Mouse (Mus musculus) intestine, embryonic 16.5 days (tissue): ENCODE results near the gene Pou6f1. TPM values are rescaled to one million over a fixed set of nuclear protein-coding genes. Genes with fewer than 3 reads are reported as not detected.
"Not testable (repeated sequence)": the region's sequence is repeated elsewhere in the genome, so short reads cannot be mapped to it uniquely, and the experiment has no call there.

Experiments
- ATAC-seq: fragments of 200-750 bp; cut with Nextera tagmentation; 2 replicates; pipeline ENCODE4 v1.8.0; 2017; ENCODE audit warnings: moderate TSS enrichment, moderate library complexity
- H3K27ac ChIP-seq: fragments of 300-500 bp; sonication (generic); 2 replicates; pipeline ENCODE4 v1.5.1; 2014; ENCODE audit warnings: mild to moderate bottlenecking, low read length
- H3K27me3 ChIP-seq: fragments of 300-500 bp; sonication (generic); replicated peaks from 2 replicates; pipeline ENCODE4 v1.6.1; 2014; ENCODE audit warnings: low read length, control low read depth, mixed read lengths; ENCODE audit not compliant: control insufficient read depth, insufficient read depth
- H3K36me3 ChIP-seq: fragments of 300-500 bp; sonication (generic); 2 replicates; pipeline ENCODE4 v1.6.1; 2014; ENCODE audit warnings: low read length, control low read depth; ENCODE audit not compliant: control insufficient read depth, insufficient read depth
- H3K4me1 ChIP-seq: fragments of 300-500 bp; sonication (generic); 2 replicates; pipeline ENCODE4 v1.6.1; 2014; ENCODE audit warnings: low read length, control low read depth, mixed read lengths; ENCODE audit not compliant: control insufficient read depth, insufficient read depth
- H3K4me2 ChIP-seq: fragments of 300-500 bp; sonication (generic); 2 replicates; pipeline ENCODE4 v1.6.1; 2014; ENCODE audit warnings: low read depth, low read length, control low read depth
- H3K4me3 ChIP-seq: fragments of 300-500 bp; sonication (generic); 2 replicates; pipeline ENCODE4 v1.5.1; 2014; ENCODE audit warnings: mild to moderate bottlenecking, low read length
- H3K9ac ChIP-seq: fragments of 300-500 bp; sonication (generic); 2 replicates; pipeline ENCODE4 v1.6.1; 2014; ENCODE audit warnings: low read depth, low read length
- H3K9me3 ChIP-seq: fragments of 300-500 bp; sonication (generic); 2 replicates; pipeline ENCODE4 v1.6.1; 2016; ENCODE audit warnings: low read length, control low read depth; ENCODE audit not compliant: control insufficient read depth
- WGBS: fragments of 180-500 bp; shearing (Covaris S2); extraction: QIAGEN DNeasy Blood & Tissue Kit; methylation state at CpG from one replicate; pipeline ENCODE4 v1.1.7; 2014; 5-methylcytosine and 5-hydroxymethylcytosine counted together
- polyA plus RNA-seq: library from polyadenylated mRNA; unstranded; fragments of >200 nt; fragmentation: Nextera tagmentation; extraction: Ambion mirVana; gene quantifications from 2 replicates; pipeline ENCODE4 v1.2.1, GENCODE M21; 2015

Gene Pou6f1
- polyA plus RNA-seq, 1 experiment from 2014 or later, result 3.2 TPM

DNA sequence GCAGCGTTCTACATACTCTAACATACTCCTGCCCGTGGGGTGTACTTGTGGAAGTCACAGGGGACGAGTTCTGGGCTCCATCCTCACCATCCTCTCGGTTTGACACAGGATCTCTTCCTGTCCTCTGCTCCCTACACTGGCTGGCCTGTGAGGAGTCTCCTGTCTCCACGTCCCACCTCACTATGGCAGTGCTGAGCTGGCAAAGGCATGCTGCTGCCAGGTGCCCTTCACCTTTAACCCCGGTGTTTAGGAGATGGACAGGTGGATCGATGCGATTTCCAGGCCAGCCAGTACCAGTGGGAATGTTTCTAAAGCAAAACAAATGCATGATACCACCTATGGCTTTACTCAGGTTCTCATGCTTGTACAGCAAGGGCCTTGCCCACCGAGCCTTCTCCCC, 24.0 kb upstream of the Pou6f1 start:
- 88% methylated on average over 9 of the region's 9 CpGs for WGBS
- Histone ChIP-seq H3K27me3 (no peaks in the 10 kb centered on the region), H3K27ac (no peak overlapping the region), H3K36me3 (peaks cover 12% of the 10 kb centered on the region), H3K4me2 (no peak overlapping the region), H3K4me3 (no peak overlapping the region), H3K9ac (no peak overlapping the region), H3K9me3 (no peaks in the 10 kb centered on the region), H3K4me1 (peaks cover 11% of the 10 kb centered on the region)
- ATAC-seq, result no peak

DNA sequence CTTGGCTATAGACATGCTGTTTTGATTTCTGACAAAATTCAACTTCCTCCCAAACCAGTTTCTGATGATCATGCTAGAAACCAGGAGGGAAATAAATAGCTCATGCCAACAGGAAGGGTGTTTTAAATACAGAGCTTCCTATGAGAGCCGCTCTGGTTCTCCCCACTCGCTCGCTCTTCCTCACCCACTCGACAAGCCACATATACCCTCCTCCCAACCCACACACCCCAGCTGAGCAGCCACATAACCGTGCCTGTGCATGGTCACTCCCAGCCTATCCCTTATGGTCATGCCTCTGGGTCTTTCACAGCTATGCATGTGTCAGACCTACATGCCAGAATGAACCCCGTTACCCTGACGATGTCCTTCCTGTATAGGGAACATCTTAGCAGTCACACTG, 22.4 kb upstream of the Pou6f1 start:
- 90% methylated on average over 7 of the region's 7 CpGs for WGBS
- H3K36me3 ChIP-seq, result peaks cover 21% of the 10 kb centered on the region
- no peak overlapping the region for H3K4me2 ChIP-seq
- peak overlapping the region; percentile 23; the same call in 1 of the 2 replicates for H3K27ac ChIP-seq
- no peak overlapping the region for H3K4me3 ChIP-seq
- H3K9me3 ChIP-seq, result no peaks in the 10 kb centered on the region
- no peaks in the 10 kb centered on the region for H3K27me3 ChIP-seq
- H3K4me1 ChIP-seq, result peaks cover 2% of the 10 kb centered on the region; the same call in 1 of the 2 replicates
- no peak overlapping the region for H3K9ac ChIP-seq
- ATAC-seq, result no peak

DNA sequence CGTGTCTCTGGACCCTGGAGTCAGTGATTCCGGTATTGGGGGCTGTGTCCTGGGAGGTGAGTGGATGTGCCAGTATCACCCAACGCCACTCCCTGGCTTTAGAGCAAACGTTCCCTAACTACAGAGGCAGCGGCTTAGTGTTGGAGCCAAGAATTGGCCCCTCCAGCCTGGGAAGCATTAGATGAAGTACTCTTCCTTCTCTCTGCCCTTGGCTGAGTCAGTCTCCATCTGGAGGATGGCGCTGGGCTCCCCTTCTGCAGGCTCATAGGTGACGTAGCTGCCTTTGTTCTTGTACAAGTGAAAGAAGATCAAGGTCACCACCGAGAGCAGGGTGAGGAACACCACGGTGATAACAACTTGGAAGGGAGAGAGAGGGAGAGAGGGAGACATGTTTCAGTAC, 21.9 kb upstream of the Pou6f1 start:
- not testable (repeated sequence) for H3K4me2 ChIP-seq, H3K27me3 ChIP-seq, H3K4me3 ChIP-seq, ATAC-seq, H3K4me1 ChIP-seq, H3K9ac ChIP-seq, H3K9me3 ChIP-seq
- WGBS, result 60% methylated on average over 9 of the region's 9 CpGs
- H3K36me3 ChIP-seq, result peaks cover 21% of the 10 kb centered on the region
- H3K27ac ChIP-seq, result 0 out of 2 replicates have a peak overlapping the region, but pooled peaks have one; percentile 23

DNA sequence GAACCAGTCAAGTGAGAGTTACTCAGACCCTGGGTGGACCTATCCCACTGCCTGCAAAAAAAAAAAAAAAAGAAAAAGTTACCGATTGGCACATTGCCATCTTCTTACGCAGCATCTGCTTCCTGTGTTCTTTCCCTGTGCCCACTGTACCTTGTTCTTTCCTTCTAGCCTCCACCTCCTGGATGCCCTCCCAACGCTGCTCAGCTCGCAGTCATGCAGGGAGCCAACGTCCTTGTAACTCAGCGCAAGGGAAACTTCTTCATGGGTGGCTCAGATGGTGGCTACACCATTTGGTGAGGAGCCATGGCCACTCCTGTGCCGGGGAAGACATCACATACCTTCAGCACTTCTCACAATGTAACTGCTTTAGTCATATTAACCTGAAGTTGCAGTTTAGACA, 19.4 kb upstream of the Pou6f1 start:
- Histone ChIP-seq H3K4me1 (peaks cover 12% of the 10 kb centered on the region), H3K9ac (no peak overlapping the region), H3K4me3 (no peak overlapping the region), H3K36me3 (peaks cover 21% of the 10 kb centered on the region), H3K9me3 (no peaks in the 10 kb centered on the region), H3K27ac (no peak overlapping the region), H3K27me3 (no peaks in the 10 kb centered on the region), H3K4me2 (no peak overlapping the region)
- WGBS, result 77% methylated on average over 7 of the region's 7 CpGs
- no peak for ATAC-seq

DNA sequence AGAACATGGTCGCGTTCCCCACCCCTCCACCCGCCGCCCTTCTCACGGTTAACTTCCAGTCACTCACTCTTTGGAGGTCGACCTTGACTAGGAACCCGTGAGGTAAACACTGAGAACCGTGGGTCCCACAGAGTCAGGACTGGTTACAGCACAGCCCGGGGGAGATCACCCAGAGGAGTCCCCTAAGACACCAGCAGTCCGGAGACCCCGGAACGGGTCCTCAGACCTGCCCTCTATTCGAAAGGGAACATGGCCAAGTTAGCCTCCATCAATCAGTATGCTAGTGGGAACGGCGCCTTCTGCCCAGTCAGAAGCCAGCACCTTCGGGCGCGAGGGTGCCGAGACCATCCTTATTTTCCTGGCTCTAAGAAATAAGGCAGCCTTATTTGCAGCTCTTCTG, 16.4 kb upstream of the Pou6f1 start:
- Histone ChIP-seq H3K4me1 (peaks cover 19% of the 10 kb centered on the region), H3K27ac (peak overlapping the region; percentile 99), H3K36me3 (peaks cover 21% of the 10 kb centered on the region), H3K4me3 (peak overlapping the region; percentile 94), H3K4me2 (peak overlapping the region; percentile 87), H3K27me3 (no peaks in the 10 kb centered on the region), H3K9me3 (no peaks in the 10 kb centered on the region), H3K9ac (peak overlapping the region; percentile 98)
- peak; percentile 8 for ATAC-seq
- WGBS, result under 1% methylated on average over 19 of the region's 19 CpGs

DNA sequence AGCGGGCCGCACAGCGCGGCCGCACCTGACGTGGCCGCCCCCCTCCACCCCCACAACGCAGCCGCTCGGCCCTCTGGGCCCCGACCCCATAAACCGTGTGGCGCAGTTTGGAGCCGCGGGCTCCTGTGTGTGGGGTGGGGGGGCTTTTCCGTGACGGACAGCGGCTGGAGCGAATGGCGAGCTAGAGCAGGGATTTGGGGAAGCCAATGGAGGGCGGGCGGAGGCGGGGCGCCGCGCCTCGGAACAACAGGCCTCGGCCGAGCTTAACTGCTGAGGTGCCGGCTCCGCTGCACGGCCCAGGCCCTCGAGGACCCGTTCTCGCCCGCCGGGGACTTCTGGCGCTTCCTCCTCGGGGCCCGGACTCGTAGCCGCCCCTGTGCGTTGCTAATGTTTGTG, 16.0 kb upstream of the Pou6f1 start:
- Histone ChIP-seq H3K9me3 (no peaks in the 10 kb centered on the region), H3K27me3 (no peaks in the 10 kb centered on the region), H3K4me1 (peaks cover 19% of the 10 kb centered on the region), H3K4me2 (peak overlapping the region; percentile 87), H3K36me3 (peaks cover 19% of the 10 kb centered on the region), H3K4me3 (peak overlapping the region; percentile 94), H3K9ac (peak overlapping the region; percentile 98), H3K27ac (peak overlapping the region; percentile 99)
- peak; percentile 84 for ATAC-seq
- 1% methylated on average over 32 of the region's 43 CpGs for WGBS

DNA sequence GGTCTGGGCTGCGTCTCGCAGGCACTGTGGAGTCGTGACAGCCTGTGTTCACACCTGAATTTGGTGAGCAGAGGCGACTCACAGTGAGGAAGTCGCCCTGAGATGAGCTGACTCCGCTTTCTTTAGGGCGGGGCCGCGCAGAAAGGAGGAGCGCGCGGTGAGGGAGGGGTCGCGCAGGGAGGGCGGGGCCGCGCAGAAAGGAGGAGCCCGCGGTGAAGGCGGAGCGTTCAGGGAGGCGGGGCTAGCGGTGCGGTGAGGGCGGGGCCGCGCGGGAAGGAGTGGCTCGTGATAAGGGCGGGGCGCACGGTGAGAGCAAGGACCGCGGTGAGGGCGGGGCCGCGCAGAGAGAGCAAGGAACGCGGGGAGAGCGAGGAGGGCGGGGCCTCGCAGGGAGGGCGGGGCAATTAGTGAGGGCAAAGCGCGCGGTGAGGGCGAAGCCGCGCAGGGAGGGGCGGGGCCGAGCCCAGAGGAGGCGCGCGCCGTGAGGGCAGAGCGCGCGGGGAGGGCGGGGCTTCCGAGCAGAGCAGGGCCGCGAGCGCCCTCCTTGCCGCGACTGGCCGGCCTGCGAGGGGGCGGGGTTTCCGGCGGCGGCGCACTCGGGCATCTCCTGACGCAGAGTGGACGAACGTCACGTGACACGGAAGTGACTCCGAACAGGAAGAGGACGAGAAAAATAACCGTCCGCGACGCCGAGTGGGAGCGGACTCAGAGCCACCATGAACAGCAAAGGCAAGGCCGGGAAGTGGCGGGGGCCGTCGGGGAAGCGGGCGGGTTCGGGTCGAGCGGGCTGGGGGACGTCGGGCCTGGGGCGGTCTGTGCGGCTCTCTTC, 15.4 kb upstream of the Pou6f1 start, which contains the start of gene Dazap2:
Dazap2 (plus strand) TSS at position 354 of the 829 bp plus-strand sequence.
- peak within 1 kb of the TSS; percentile 98 for H3K9ac ChIP-seq
- WGBS, result under 1% methylated on average over 92 of the region's 99 CpGs
- peaks cover 15% of the 10 kb centered on the region for H3K36me3 ChIP-seq
- no peaks in the 10 kb centered on the region for H3K27me3 ChIP-seq
- peak within 1 kb of the TSS; percentile 99 for H3K27ac ChIP-seq
- H3K4me1 ChIP-seq, result peaks cover 19% of the 10 kb centered on the region
- ATAC-seq, result peak; percentile 90
- H3K4me3 ChIP-seq, result peak within 1 kb of the TSS; percentile 94
- peak within 1 kb of the TSS; percentile 87 for H3K4me2 ChIP-seq
- H3K9me3 ChIP-seq, result no peaks in the 10 kb centered on the region

DNA sequence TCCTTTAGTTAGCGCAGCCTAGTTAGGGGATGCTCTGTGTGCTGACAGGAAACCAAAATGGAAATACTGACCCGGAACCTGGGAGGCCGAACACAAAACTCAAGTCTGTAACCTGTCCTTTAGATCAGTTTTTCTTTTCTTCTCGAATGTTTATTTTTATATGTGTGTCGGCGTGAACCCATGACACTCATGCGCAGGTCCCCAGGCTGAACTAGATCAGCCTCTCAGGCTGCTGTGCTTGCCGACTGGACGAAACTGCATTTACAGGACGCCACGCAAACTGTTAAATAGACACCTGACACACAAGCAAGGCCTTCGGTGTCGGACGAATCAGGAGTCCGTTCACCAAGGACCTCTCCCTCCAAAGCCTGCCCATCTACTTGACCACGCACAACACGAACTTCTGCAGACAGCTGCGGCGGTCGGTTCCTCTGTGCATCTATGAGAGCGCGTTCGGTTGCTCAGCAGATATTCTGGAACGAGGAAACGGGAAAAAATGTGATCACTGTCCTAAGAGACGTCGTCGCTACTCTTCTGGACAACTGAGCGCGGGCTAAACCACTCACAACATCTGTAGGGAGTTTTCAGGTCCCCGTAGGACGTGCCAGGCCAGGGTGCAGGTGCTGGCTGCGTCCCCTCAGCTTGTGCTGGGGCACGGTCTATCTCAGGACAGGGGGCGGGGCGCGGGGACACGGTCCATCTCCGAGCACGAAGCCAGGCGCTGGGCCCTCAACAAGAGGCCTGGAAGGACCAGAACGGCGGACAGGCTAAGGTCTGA, 14.6 kb upstream of the Pou6f1 start:
- Histone ChIP-seq H3K4me3 (peak overlapping the region; percentile 94), H3K9ac (peak overlapping the region; percentile 77), H3K36me3 (peaks cover 14% of the 10 kb centered on the region), H3K27ac (peak overlapping the region; percentile 84), H3K4me2 (peak overlapping the region; percentile 87), H3K9me3 (no peaks in the 10 kb centered on the region), H3K4me1 (peaks cover 19% of the 10 kb centered on the region), H3K27me3 (no peaks in the 10 kb centered on the region)
- ATAC-seq, result peak; percentile 62
- WGBS, result 10% methylated on average over 43 of the region's 43 CpGs

DNA sequence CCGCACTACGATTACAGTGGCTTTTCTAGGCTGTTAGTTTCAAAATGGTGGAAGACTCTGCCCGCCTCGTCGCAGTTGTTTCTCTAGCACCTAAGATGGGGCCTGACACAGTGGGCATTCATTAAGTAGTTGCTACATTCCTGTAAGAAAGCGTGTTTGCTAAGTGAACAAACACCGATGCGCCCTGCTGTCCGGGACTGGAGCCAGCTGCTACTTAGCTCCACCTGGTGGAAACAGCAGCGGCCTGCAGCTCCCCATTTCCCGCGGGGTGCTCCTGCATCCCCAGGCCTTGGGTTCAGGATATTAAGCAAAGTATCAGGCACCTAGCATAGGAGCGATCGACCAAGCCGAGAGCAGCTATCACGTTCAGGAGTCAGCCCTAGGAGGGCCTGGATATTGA, 13.8 kb upstream of the Pou6f1 start:
- 8% methylated on average over 16 of the region's 16 CpGs for WGBS
- Histone ChIP-seq H3K4me1 (peaks cover 19% of the 10 kb centered on the region), H3K27me3 (no peaks in the 10 kb centered on the region), H3K27ac (no peak overlapping the region), H3K4me2 (peak overlapping the region; percentile 56), H3K4me3 (peak overlapping the region; percentile 24; the same call in 1 of the 2 replicates), H3K9ac (peak overlapping the region; percentile 52), H3K9me3 (no peaks in the 10 kb centered on the region), H3K36me3 (peaks cover 8% of the 10 kb centered on the region)
- ATAC-seq, result no peak
